Mouse (Mus musculus): Measurements from ENCODE around the gene Ifi209. TPM values are rescaled to one million over a fixed set of nuclear protein-coding genes. Genes with fewer than 3 reads are reported as not detected.
"Not testable (repeated sequence)": the region's sequence is repeated elsewhere in the genome, so short reads cannot be mapped to it uniquely, and the experiment has no call there.

Gene Ifi209
- 0.75 and 2.0 TPM in 2 replicates for polyA plus RNA-seq (2012; ENCODE audit: insufficient read depth, insufficient read length, missing spikeins)

DNA sequence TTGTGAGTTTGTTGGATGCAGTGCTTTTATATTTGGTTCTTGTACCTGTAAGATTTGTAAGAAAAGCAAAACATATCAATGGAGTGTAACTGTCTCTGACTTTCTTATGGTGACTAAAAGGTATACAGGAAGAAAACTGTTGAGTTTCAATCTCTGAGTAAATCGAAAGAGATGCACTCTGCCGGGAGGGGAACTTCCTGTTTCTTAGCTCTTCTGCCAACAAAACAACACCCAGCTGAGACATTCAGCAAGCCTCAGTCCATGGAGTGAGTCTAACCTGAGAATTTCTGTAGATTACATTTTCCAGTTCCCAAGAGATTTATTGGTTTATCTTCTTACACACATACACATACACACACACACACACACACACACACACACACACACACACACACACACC lies at the start of gene Ifi209:
TSS of gene Ifi209 (plus strand) at position 296 of the 400 bp plus-strand sequence.
- not testable (repeated sequence) for H3K4me3 ChIP-seq (ENCODE audit: insufficient read depth, low read depth, low read length); H3K4me1 ChIP-seq (ENCODE audit: control insufficient read depth, insufficient read depth, insufficient read length, low read length); H3K27ac ChIP-seq (replicated peaks; ENCODE audit: low read depth, low read length)

GRCm38 (mm10) chr1:173589698-173590097 lies 41.0 kb upstream of the Ifi209 start:
- not testable (repeated sequence) for H3K4me3 ChIP-seq (ENCODE audit: insufficient read depth, low read depth, low read length); H3K27ac ChIP-seq (replicated peaks; ENCODE audit: low read depth, low read length); H3K4me1 ChIP-seq (ENCODE audit: control insufficient read depth, insufficient read depth, insufficient read length, low read length)

DNA sequence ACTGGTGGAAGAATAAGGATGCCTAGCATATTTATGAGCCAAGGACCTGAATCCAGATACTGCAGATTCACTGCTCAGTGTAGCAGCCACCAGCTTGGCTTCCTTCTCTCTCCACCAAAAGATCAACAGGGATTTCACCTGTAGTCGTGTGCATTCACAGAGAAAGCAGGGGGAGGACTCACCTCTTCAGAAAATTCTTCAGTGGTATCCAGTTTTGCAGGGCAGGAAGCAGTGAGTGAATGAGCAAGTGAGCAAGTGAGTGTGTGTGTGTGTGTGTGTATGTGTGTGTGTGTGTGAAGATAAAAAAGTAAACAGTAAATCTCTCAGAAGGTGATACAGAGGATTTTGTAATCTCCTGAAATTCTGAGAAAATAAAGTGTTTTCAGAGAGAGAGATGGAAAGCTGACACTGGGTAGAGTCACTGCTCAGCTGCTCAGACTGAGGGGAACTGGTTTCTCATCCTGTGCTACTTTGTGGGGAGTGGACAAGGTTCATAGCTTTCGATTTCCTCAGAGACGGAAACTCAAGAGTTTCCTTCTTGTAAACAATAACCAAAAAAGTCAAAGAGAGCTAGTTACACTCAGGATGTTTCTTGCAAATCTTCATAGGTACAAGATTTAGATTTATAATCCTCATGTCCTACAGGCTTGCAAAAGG lies 31.8 kb upstream of the Ifi209 start, which contains the start of gene Ifi213:
TSS of gene Ifi213 (minus strand) at position 437 of the 657 bp plus-strand sequence.
- H3K27ac ChIP-seq (replicated peaks; ENCODE audit: low read depth, low read length); H3K4me3 ChIP-seq (ENCODE audit: insufficient read depth, low read depth, low read length); H3K4me1 ChIP-seq (ENCODE audit: control insufficient read depth, insufficient read depth, insufficient read length, low read length): not testable (repeated sequence)

DNA sequence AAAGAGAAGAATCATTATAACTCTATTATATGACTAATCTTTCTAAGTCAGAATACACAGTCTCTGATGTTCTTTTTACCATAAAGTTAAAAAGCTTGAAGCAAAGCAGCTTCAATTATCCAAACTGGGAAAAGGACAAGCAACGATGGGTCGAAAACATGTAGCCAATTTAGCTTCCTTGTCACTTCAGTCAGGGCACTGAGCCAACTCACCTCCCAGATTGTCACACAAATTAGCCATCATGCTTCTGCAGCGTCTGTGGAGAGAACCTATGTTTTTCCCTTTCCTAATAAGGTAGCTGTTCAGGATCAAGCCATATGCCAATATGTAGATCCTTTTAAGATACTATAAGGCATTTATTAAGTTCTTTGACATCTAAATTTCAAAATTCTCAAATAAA lies 20.4 kb upstream of the Ifi209 start:
- not testable (repeated sequence) for H3K4me1 ChIP-seq (ENCODE audit: control insufficient read depth, insufficient read depth, insufficient read length, low read length); H3K4me3 ChIP-seq (ENCODE audit: insufficient read depth, low read depth, low read length); H3K27ac ChIP-seq (replicated peaks; ENCODE audit: low read depth, low read length)

GRCm38 (mm10) chr1:173622216-173622615 lies 8.5 kb upstream of the Ifi209 start:
- not testable (repeated sequence) for H3K27ac ChIP-seq (replicated peaks; ENCODE audit: low read depth, low read length); H3K4me3 ChIP-seq (ENCODE audit: insufficient read depth, low read depth, low read length); H3K4me1 ChIP-seq (ENCODE audit: control insufficient read depth, insufficient read depth, insufficient read length, low read length)

GRCm38 (mm10) chr1:173624052-173624451 lies 6.7 kb upstream of the Ifi209 start:
- Histone ChIP-seq H3K27ac (replicated peaks; ENCODE audit: low read depth, low read length) (no peak overlapping the region), H3K4me3 (ENCODE audit: insufficient read depth, low read depth, low read length) (no peak overlapping the region), H3K4me1 (ENCODE audit: control insufficient read depth, insufficient read depth, insufficient read length, low read length) (no peaks in the 10 kb centered on the region)

GRCm38 (mm10) chr1:173626686-173627085 lies 4.0 kb upstream of the Ifi209 start:
- H3K4me1 ChIP-seq (ENCODE audit: control insufficient read depth, insufficient read depth, insufficient read length, low read length), result no peaks in the 10 kb centered on the region
- H3K4me3 ChIP-seq (ENCODE audit: insufficient read depth, low read depth, low read length), result no peak overlapping the region
- no peak overlapping the region for H3K27ac ChIP-seq (replicated peaks; ENCODE audit: low read depth, low read length)

DNA sequence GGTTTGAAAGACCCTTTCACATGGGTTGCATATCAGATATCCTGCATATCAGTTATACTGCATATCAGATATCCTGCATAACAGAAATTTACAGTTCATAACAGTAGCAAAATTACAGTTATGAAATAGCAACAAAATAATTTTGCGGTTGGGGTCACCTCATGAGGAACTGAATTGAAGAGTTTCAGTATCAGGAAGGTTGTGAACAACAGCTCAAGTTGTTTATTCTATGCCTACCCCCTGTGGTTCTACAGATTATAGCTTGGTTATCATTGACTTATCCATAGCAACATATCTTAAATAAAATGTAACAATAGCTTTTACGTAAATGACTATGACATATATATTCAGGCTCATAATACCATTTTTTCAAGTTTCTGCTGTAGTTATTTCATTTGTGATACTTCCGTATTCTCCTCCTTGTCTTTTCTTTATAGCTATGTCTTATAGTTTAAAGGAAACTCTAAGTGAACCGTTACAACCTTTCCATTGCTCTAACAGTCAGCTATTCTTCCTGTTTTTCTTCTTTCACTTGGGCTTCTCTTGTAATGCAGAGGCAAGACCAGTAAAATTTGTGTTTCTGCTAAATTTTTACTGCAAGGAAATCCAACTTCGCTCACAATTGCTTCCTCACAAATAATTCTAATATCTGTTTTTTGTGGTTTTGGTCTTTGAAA lies 3.4 kb downstream of the Ifi209 start:
- Histone ChIP-seq H3K4me3 (ENCODE audit: insufficient read depth, low read depth, low read length) (no peak overlapping the region), H3K27ac (replicated peaks; ENCODE audit: low read depth, low read length) (no peak overlapping the region), H3K4me1 (ENCODE audit: control insufficient read depth, insufficient read depth, insufficient read length, low read length) (no peaks in the 10 kb centered on the region)

DNA sequence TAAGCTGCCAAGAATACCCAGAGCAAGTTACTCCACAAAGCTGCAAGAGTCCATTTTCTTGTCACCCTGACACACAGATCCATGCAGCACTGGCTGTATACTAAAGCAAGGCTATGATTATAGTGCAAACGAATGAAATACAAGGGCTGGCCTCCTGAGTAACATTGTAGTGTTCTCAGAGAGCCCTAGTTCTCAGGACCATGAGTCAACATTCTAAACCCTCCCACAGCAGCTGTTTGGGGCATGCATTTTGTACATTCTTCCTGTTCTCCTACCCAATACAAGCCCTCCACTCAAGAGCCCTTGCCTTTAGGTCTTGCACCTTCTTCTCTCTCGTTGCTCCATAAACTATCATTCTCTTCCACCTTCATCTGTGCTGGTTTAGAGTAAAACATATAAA lies 14.7 kb downstream of the Ifi209 start:
- H3K4me1 ChIP-seq (ENCODE audit: control insufficient read depth, insufficient read depth, insufficient read length, low read length), result no peaks in the 10 kb centered on the region
- H3K4me3 ChIP-seq (ENCODE audit: insufficient read depth, low read depth, low read length), result no peak overlapping the region
- H3K27ac ChIP-seq (replicated peaks; ENCODE audit: low read depth, low read length), result no peak overlapping the region

GRCm38 (mm10) chr1:173657973-173658372 lies 27.3 kb downstream of the Ifi209 start:
- Histone ChIP-seq H3K4me3 (ENCODE audit: insufficient read depth, low read depth, low read length) (no peak overlapping the region), H3K27ac (replicated peaks; ENCODE audit: low read depth, low read length) (no peak overlapping the region), H3K4me1 (ENCODE audit: control insufficient read depth, insufficient read depth, insufficient read length, low read length) (no peaks in the 10 kb centered on the region)

GRCm38 (mm10) chr1:173673458-173674097 lies 42.9 kb downstream of the Ifi209 start, which contains the start of gene Ifi208:
Gene Ifi208 (plus strand): TSS chr1:173673675.
- H3K4me3 ChIP-seq (ENCODE audit: insufficient read depth, low read depth, low read length); H3K4me1 ChIP-seq (ENCODE audit: control insufficient read depth, insufficient read depth, insufficient read length, low read length); H3K27ac ChIP-seq (replicated peaks; ENCODE audit: low read depth, low read length): not testable (repeated sequence)

DNA sequence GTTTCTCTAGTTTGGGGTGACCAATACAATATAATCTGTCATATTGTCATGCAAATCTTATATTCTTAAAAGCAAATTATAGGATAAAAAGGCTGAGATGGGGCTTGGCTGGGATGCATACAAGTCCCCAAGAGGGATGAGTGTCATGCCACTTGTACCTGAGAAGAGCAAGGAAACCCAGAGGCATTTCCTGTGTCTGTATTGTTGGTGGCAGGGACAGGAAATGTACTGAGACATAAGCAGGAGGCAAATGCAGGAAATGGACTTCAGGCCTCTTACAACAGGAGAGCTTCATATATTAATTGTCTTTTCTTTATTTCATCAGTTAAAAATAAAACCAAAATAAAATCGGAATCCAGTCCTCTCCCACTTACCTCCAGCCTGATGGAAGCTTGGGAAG lies 47.9 kb downstream of the Ifi209 start:
- not testable (repeated sequence) for H3K4me1 ChIP-seq (ENCODE audit: control insufficient read depth, insufficient read depth, insufficient read length, low read length); H3K4me3 ChIP-seq (ENCODE audit: insufficient read depth, low read depth, low read length); H3K27ac ChIP-seq (replicated peaks; ENCODE audit: low read depth, low read length)

GRCm38 (mm10) chr1:173694270-173694669 lies 63.6 kb downstream of the Ifi209 start:
- H3K4me3 ChIP-seq (ENCODE audit: insufficient read depth, low read depth, low read length), result no peak overlapping the region
- no peak overlapping the region for H3K27ac ChIP-seq (replicated peaks; ENCODE audit: low read depth, low read length)
- no peaks in the 10 kb centered on the region for H3K4me1 ChIP-seq (ENCODE audit: control insufficient read depth, insufficient read depth, insufficient read length, low read length)

Measured in brown adipose tissue, adult 24 weeks (tissue).